Comparison of ENCODE assay signal across 8 mouse cellular contexts in genomic region chr19:4625179-4625828, GRCm38 (mm10). TPM values are rescaled to one million over a fixed set of nuclear protein-coding genes. Genes with fewer than 3 reads are reported as not detected.
DNase-seq lines count a peak whose midpoint lies in the region; ATAC-seq and TF ChIP-seq lines count a peak whose summit lies in the region.

Gene Rce1, minus strand, starts transcription at chr19:4625641.

- peaks cover 41% of the 10 kb centered on the region for H3K4me1 ChIP-seq in G1E (ENCODE audit: insufficient read depth, low read depth, low read length)
- H3K4me1 ChIP-seq in forebrain, embryonic 16.5 days (replicated peaks; ENCODE audit: control insufficient read depth, insufficient read depth, low read length), result peaks cover 29% of the 10 kb centered on the region
- H3K4me1 ChIP-seq in lung, adult 2 months (ENCODE audit: control insufficient read depth, insufficient read depth, low read length), result peaks cover 8% of the 10 kb centered on the region
- peaks cover 47% of the 10 kb centered on the region for H3K4me1 ChIP-seq in neural tube, embryonic 15.5 days

- H3K27me3 ChIP-seq in G1E (ENCODE audit: insufficient read depth, low read length), result no peaks in the 10 kb centered on the region
- H3K27me3 ChIP-seq in forebrain, embryonic 16.5 days (replicated peaks; ENCODE audit: control insufficient read depth, insufficient read depth, low read length), result no peaks in the 10 kb centered on the region
- no peaks in the 10 kb centered on the region for H3K27me3 ChIP-seq in neural tube, embryonic 15.5 days (replicated peaks)

- TF ChIP-seq CTCF in G1E (IDR thresholded peaks at IDR 0.05; ENCODE audit: low read depth, low read length), result no peak
- TF ChIP-seq CTCF in lung, adult 2 months (IDR thresholded peaks at IDR 0.05; ENCODE audit: insufficient read depth, low read length), result no peak

- no peaks in the 10 kb centered on the region for H3K9me3 ChIP-seq in G1E (replicated peaks)
- no peaks in the 10 kb centered on the region for H3K9me3 ChIP-seq in forebrain, embryonic 16.5 days (ENCODE audit: control insufficient read depth, low read length)
- H3K9me3 ChIP-seq in neural tube, embryonic 15.5 days (replicated peaks), result no peaks in the 10 kb centered on the region

- peak within 1 kb of the TSS; percentile 78 for H3K9ac ChIP-seq in forebrain, embryonic 16.5 days (replicated peaks; ENCODE audit: low read depth, low read length)
- H3K9ac ChIP-seq in neural tube, embryonic 15.5 days (replicated peaks), result peak within 1 kb of the TSS; percentile 76

- intact Hi-C loops in heart, postnatal 25 days (cut with DNase I), result loop anchor here (5.0 to 10.0 kb wide), 2 partner anchors 212 to 369 kb away; partner anchors contain the start of genes Ccdc87, Ccs and Npas4

- peak within 1 kb of the TSS; percentile 72 for H3K4me2 ChIP-seq in forebrain, embryonic 16.5 days (ENCODE audit: low read length)
- peak within 1 kb of the TSS; percentile 90 for H3K4me2 ChIP-seq in neural tube, embryonic 15.5 days

- peak; percentile 72; the same call in 1 of the 2 replicates for ATAC-seq in G1E (ENCODE audit: extremely low read depth, insufficient number of reproducible peaks, low FRiP score, poor library complexity, severe bottlenecking)
- ATAC-seq in forebrain, embryonic 16.5 days, result peak; percentile 92
- ATAC-seq in neural tube, embryonic 15.5 days (ENCODE audit: low FRiP score), result peak; percentile 90

- peak; percentile 96 for DNase-seq in G1E (ENCODE audit: low spot score)
- DNase-seq in cerebellum, adult 11-12 months, result peak; percentile 84
- peak; percentile 80 for DNase-seq in heart, postnatal 25 days (ENCODE audit: low spot score)
- DNase-seq in layer of hippocampus, adult 18-20 months (ENCODE audit: low spot score in 2 of 2), result peak; percentile 88 to 93
- peak; percentile 94 for DNase-seq in lung, adult 2 months
- peak; percentile 96 for DNase-seq in testis, postnatal 10 days (ENCODE audit: low spot score)

- peak; percentile 76 for TF ChIP-seq POLR2A in lung, adult 2 months (IDR thresholded peaks at IDR 0.05; ENCODE audit: borderline replicate concordance, extremely low read depth, low read depth, low read length)

- H3K36me3 ChIP-seq in G1E (replicated peaks), result peaks cover 53% of the 10 kb centered on the region
- H3K36me3 ChIP-seq in forebrain, embryonic 16.5 days (ENCODE audit: control insufficient read depth, insufficient read depth), result peaks cover 3% of the 10 kb centered on the region; the same call in 1 of the 2 replicates
- H3K36me3 ChIP-seq in neural tube, embryonic 15.5 days, result peaks cover 33% of the 10 kb centered on the region

- WGBS in forebrain, embryonic 16.5 days, result under 1% methylated on average over 61 of the region's 64 CpGs
- WGBS in lung, adult 2 months, result under 1% methylated on average over 64 of the region's 64 CpGs
- under 1% methylated on average over 64 of the region's 64 CpGs for WGBS in neural tube, embryonic 15.5 days

- peak within 1 kb of the TSS; percentile 77 for H3K27ac ChIP-seq in forebrain, embryonic 16.5 days (ENCODE audit: low read length)
- H3K27ac ChIP-seq in neural tube, embryonic 15.5 days (replicated peaks), result peak within 1 kb of the TSS; percentile 96

- peak within 1 kb of the TSS; percentile 91 for H3K4me3 ChIP-seq in G1E (ENCODE audit: low read depth, low read length)
- peak within 1 kb of the TSS; percentile 87 for H3K4me3 ChIP-seq in forebrain, embryonic 16.5 days (replicated peaks; ENCODE audit: low read length)
- peak within 1 kb of the TSS; percentile 99 for H3K4me3 ChIP-seq in lung, adult 2 months (replicated peaks; ENCODE audit: extremely low read depth, low read depth, low read length)
- peak within 1 kb of the TSS; percentile 92 for H3K4me3 ChIP-seq in neural tube, embryonic 15.5 days (replicated peaks)

RNA-seq across cellular contexts. Expression of gene Rce1, which starts in this region (rescaled TPM):
- total RNA-seq in G1E (2014; fragmentation: Nextera tagmentation) (16.3 and 21.9 TPM in 2 replicates), G1E (2017) (16.0 and 19.7 TPM in 2 replicates)
- polyA plus RNA-seq in G1E (2012), result 16.1 and 33.9 TPM in 2 replicates
- 53.8 and 59.0 TPM in 2 replicates for polyA plus RNA-seq in forebrain, embryonic 16.5 days (2015; fragmentation: Nextera tagmentation; extraction: Ambion mirVana)
- total RNA-seq in heart, postnatal 25 days (2021), result 10 to 100 TPM; 10.9 to 11.1 TPM
- total RNA-seq in layer of hippocampus, adult 18-20 months (2021), result 10 to 100 TPM; 23.1 to 28.3 TPM
- 86.2 and 98.0 TPM in 2 replicates for polyA plus RNA-seq in lung, adult 2 months (2012; rRNA removed)
- 49.1 and 49.8 TPM in 2 replicates for polyA plus RNA-seq in neural tube, embryonic 15.5 days (2015; fragmentation: Nextera tagmentation; extraction: Ambion mirVana)

Comparison
In these comparisons a context has a peak if more than half of its experiments do, and no peak if none do; other contexts are left out.
1. Peak in every context shown above with its lines: DNase-seq, ATAC-seq, H3K4me3 ChIP-seq and H3K27ac ChIP-seq.